ENCODE assay signal across 30 mouse cellular contexts in the genomic region with DNA sequence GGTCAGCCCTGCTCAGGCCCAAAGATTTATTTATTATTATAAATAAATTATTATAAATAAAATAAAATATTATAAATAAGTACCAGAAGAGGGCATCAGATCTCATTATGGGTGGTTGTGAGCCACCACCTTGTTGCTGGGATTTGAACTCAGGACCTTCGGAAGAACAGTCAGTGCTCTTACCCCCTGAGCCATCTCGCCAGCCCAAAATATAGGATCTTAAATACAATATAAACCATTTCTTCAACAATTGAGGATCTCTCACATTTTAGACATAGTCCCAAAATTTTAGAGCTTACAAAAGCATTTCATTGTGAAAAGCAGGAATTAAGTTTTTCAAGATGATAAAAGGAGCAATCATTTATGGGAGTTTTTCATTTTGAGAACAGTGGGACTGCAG. TPM values are rescaled to one million over a fixed set of nuclear protein-coding genes. Genes with fewer than 3 reads are reported as not detected.
"Had no signal": no experiment of that assay in that cellular context is flagged by ENCODE, and none has a peak within 500 bp of the region (broad histone marks: within the 10 kb centered on the region; RNA-seq: fewer than 3 reads in every experiment).

No protein-coding gene starts in this region.

- H3K4me1 ChIP-seq: limb, embryonic 12.5 days; limb, embryonic 13.5 days; lung, embryonic 15.5 days had no signal

- H3K27me3 ChIP-seq: liver, embryonic 12.5 days; liver, embryonic 13.5 days; liver, embryonic 15.5 days had no signal

- H3K27ac ChIP-seq: limb, embryonic 10.5 days; limb, embryonic 12.5 days; limb, embryonic 13.5 days; limb, embryonic 15.5 days; liver, embryonic 14.5 days; lung, embryonic 15.5 days; macrophage; midbrain, embryonic 10.5 days; midbrain, embryonic 12.5 days; midbrain, embryonic 13.5 days; midbrain, embryonic 15.5 days; neural tube, embryonic 12.5 days had no signal

- H3K36me3 ChIP-seq: limb, embryonic 10.5 days; limb, embryonic 12.5 days; limb, embryonic 13.5 days; limb, embryonic 15.5 days; liver, embryonic 12.5 days; liver, embryonic 13.5 days; liver, embryonic 15.5 days; lung, embryonic 15.5 days; midbrain, embryonic 10.5 days; midbrain, embryonic 12.5 days; midbrain, embryonic 13.5 days; midbrain, embryonic 15.5 days; neural tube, embryonic 12.5 days had no signal

- DNase-seq: left cerebral cortex, postnatal 4 days; liver; liver, embryonic 13.5 days; liver, postnatal 0 days; lung, adult 18-20 months; lung, adult 2 months; lung, embryonic 14.5 days; lung, postnatal 10 days; lung, postnatal 14 days; lung, postnatal 36 days; lung, postnatal 4 days; midbrain, embryonic 14.5 days had no signal

- H3K9ac ChIP-seq: limb, embryonic 12.5 days; limb, embryonic 13.5 days; limb, embryonic 15.5 days; liver, embryonic 12.5 days; liver, embryonic 13.5 days; liver, embryonic 14.5 days; liver, embryonic 15.5 days; liver, postnatal 0 days; lung, embryonic 14.5 days; lung, embryonic 15.5 days; midbrain, embryonic 12.5 days; midbrain, embryonic 13.5 days; midbrain, embryonic 15.5 days; neural tube, embryonic 12.5 days had no signal

- H3K9me3 ChIP-seq: limb, embryonic 10.5 days; limb, embryonic 12.5 days; limb, embryonic 13.5 days; limb, embryonic 15.5 days; liver, embryonic 12.5 days; liver, embryonic 13.5 days; liver, embryonic 15.5 days; lung, embryonic 15.5 days; midbrain, embryonic 10.5 days; midbrain, embryonic 12.5 days; midbrain, embryonic 13.5 days; midbrain, embryonic 15.5 days; neural tube, embryonic 12.5 days had no signal

- H3K4me3 ChIP-seq: limb, embryonic 10.5 days; limb, embryonic 12.5 days; limb, embryonic 13.5 days; limb, embryonic 15.5 days; liver, embryonic 12.5 days; liver, embryonic 13.5 days; liver, embryonic 15.5 days; lung, embryonic 15.5 days; megakaryocyte, embryonic 14.5 days; midbrain, embryonic 10.5 days; midbrain, embryonic 12.5 days; midbrain, embryonic 13.5 days; midbrain, embryonic 15.5 days; myocyte; neural tube, embryonic 12.5 days had no signal

RNA-seq across cellular contexts. Expression of a gene that starts 2.2 kb away (rescaled TPM):
- total RNA-seq: midbrain, postnatal 0 days; monocyte, adult 5-6 weeks had no signal
- polyA plus RNA-seq: macrophage; midbrain, embryonic 14.5 days; myocyte had no signal
